Mouse (Mus musculus) CD4-positive, CD25-positive, alpha-beta regulatory T cell, adult 2 months (primary cell): ENCODE measurements around the gene Grid2.

Source experiments
- DNase-seq: peaks from one replicate; pipeline ENCODE4 v3.0.0-alpha.2; 2012; ENCODE audit warnings: low read depth, low spot score

The Grid2 gene

GRCm38 (mm10) chr6:64730030-64730429 lies 1474.4 kb downstream of the Grid2 start:
- no peak for DNase-seq

- no peak for DNase-seq
Measured at GRCm38 (mm10) chr6:64730506-64731020, 1474.9 kb downstream of the Grid2 start.

GRCm38 (mm10) chr6:64731126-64731525 lies 1475.5 kb downstream of the Grid2 start:
- DNase-seq, result no peak

- no peak for DNase-seq
Measured at GRCm38 (mm10) chr6:64731621-64732320, 1476.1 kb downstream of the Grid2 start.

GRCm38 (mm10) chr6:64733311-64733710 lies 1477.6 kb downstream of the Grid2 start:
- DNase-seq, result no peak

GRCm38 (mm10) chr6:64734441-64735320 lies 1479.0 kb downstream of the Grid2 start:
- DNase-seq, result no peak

GRCm38 (mm10) chr6:64736317-64736716 lies 1480.6 kb downstream of the Grid2 start:
- no peak for DNase-seq

GRCm38 (mm10) chr6:64742915-64743489 lies 1487.3 kb downstream of the Grid2 start:
- no peak for DNase-seq
